Mouse (Mus musculus) ES-Bruce4 (cell line): ENCODE measurements at regions not wholly inside any gene's neighbourhood (a gene's known extent, or its start where the extent isn't known, plus 50 kb on each side); places are given as distances from the start of the nearest gene placed in this dataset.

Experiments used
- CTCF ChIP-seq: IDR thresholded peaks from one replicate; pipeline ENCODE4 v1.8.1; 2011; ENCODE audit warnings: low read depth, low read length
- POLR2A ChIP-seq: IDR thresholded peaks from one replicate; pipeline ENCODE4 v1.8.1; 2011; ENCODE audit warnings: low read length; ENCODE audit not compliant: insufficient read depth

DNA sequence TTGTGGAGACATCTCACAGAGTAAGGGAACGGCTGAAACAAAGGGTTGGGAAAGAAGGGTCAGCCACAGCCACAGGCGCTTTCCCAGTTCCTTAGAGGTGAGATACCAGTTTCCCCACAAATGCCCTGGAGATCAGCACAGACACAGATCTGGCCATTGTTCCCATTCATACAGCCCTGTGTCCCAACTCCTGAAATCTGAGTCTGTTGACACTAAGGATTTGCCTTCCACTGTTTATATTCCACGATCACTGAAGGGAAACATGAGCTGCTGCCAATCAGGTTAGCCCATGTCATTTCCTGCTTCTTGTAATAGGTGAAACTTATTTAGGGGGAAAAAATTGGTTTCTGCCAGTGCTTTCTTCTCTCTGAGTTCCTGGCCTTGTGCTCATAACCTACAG, 78.5 kb upstream of the Zcchc2 start:
- TF ChIP-seq POLR2A, result no peak
- TF ChIP-seq CTCF, result no peak
